Mouse (Mus musculus) brain, embryonic 14.5 days (tissue): Measurements from ENCODE around the gene Arx.

Experiments used
- CTCF ChIP-seq: fragments of 200-500 bp; IDR thresholded peaks from 2 replicates; pipeline ENCODE4 v1.5.1; 2012; ENCODE audit warnings: inconsistent platforms, mild to moderate bottlenecking, moderate library complexity, borderline replicate concordance; ENCODE audit not compliant: insufficient read depth, insufficient read length; ENCODE audit errors: extremely low read depth
- POLR2A ChIP-seq: fragments of 200-500 bp; IDR thresholded peaks from 2 replicates; pipeline ENCODE4 v1.6.1; 2012; ENCODE audit warnings: mild to moderate bottlenecking, inconsistent platforms, borderline replicate concordance; ENCODE audit not compliant: poor library complexity, insufficient read depth, insufficient read length, severe bottlenecking; ENCODE audit errors: extremely low read depth

DNA sequence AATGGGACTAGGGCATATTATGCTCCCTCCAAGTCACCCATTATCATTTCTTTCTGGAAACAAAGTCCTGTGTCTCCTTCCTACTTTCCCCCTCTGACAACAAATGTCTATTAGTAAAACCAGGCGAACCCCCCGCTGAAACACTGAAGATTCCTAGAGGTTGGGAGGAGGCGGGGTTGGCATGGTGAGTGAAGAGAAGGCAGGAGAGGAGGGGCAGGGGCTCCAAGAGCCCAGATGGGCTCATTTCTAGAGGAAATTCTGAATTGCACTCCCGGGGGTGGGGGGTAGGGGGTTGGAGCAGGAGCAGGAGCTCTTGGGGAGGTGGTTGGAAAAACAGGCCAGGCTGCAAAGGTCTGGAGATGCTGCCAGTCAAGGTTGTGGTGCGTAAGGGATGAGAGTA is 9.6 kb downstream of the Arx start:
- TF ChIP-seq CTCF (no peak), POLR2A (no peak)
